Mouse (Mus musculus) kidney, adult 9 months (tissue): Measurements from ENCODE around the gene Ankrd13d.

Experiments used
- DNase-seq: peaks from one replicate; pipeline ENCODE4 v3.0.0; 2022

Gene Ankrd13d

DNA sequence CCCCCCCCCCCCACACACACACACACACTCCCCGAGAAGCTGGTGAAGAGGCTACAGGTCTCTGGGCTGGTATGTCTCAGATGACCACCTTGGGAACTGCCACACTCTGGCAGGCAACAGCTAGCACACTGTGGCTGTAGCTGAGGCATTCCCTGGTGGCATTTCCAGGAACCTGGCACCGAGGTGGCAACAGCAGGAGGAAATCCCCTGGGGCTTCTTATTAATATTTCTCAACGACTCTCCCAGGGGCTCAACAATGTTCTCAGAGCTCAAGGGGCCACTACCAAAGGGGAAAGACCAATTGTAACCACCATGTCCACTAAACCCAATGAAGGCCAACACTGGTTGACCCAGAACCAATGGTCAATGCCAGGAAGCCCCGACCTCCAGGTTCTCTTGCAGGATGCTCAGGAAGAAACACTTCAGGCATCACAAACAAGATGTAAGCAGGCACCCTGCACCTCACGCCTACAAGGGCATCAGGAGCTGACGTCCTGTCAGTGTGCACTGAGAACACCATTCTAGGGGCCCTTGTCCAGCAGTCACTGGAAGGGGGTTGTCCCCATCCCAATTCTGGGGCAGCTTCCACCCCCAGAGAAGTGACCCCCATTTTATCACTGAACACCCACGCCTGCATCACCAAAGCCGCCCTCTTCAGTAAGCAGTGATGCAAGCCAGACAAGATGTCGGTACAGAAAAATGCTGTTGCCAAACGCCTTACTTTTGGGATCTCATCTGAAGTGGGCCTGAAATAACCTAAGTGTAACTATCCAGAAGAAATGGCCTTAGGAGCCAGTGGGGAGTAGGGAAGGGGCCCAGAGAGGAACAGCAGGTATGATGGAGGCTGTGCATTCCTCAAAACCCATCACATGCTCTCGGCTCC, 18.2 kb upstream of the Ankrd13d start:
- no peak for DNase-seq

DNA sequence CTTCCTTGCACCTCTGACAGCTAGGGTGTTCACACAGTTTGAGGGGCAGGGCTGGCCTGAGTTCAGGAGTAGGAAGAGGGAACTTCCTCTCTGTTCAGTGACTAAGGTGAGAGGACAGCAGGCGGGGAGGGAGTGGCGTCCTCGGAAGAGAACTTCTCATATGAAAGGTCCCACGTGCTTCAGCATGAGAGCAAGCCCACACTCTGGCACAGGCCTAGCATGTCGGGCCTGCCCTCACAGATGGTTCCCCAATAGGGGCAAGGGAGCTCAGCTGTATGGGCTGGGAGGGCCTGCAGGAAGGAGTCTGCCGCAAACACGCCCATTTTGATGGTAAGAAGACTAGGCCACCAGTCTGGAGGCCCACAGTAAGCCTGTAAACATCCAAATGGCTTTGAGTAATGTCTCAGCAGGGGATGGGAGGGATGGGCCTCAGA, 17.4 kb upstream of the Ankrd13d start:
- DNase-seq: peak; percentile 37

DNA sequence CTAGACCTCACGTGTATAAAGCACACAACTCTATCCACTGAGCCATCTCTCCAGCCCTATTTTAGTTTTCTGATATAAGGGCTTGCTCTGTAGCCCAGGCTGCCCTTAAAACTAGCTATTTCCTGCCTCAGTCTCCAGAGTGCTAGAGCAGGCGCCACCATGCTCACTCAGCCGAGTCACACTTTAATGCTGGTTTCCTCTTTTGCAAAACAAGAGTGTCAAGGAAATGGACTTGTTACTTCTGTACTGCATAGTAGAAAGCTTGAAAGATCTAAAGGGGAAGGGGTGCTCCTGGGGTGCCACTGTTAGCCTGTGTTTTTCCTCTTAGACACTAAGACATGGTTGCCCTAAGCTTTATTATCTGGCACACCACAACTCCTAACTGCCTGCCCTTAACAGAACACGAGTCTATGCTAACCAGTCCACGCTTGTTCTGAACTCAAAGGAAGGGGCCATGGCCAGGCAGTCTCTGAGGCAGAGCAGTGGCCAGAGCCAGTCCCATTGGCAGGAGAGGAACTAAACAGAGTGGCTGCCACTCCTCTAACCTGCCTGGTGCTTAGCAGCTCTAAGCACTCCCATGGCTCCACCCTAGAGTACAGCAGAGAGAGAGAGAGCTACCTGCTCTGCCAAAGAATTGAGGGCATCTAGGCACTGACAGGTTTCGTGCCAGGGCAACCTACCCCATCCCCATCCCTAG, 16.8 kb upstream of the Ankrd13d start:
- DNase-seq: no peak

DNA sequence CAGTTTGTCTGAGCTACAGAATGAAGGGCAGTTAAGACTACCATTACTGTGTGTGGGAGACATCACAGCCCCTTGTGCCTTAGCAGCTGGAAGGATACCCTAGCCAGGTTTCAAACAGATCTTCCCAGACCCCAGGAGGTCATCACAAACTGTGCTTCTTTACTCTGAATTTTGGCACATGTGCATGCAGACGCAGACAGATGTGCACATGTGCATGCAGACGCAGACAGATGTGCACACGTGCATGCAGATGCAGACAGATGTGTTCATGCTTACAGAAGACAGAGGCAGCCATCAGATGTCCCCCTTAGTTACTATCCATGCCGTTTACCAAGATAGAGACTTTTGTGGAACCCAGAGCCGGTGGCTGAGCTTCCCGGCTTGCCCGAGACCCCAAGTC, 16.2 kb upstream of the Ankrd13d start:
- DNase-seq: no peak

DNA sequence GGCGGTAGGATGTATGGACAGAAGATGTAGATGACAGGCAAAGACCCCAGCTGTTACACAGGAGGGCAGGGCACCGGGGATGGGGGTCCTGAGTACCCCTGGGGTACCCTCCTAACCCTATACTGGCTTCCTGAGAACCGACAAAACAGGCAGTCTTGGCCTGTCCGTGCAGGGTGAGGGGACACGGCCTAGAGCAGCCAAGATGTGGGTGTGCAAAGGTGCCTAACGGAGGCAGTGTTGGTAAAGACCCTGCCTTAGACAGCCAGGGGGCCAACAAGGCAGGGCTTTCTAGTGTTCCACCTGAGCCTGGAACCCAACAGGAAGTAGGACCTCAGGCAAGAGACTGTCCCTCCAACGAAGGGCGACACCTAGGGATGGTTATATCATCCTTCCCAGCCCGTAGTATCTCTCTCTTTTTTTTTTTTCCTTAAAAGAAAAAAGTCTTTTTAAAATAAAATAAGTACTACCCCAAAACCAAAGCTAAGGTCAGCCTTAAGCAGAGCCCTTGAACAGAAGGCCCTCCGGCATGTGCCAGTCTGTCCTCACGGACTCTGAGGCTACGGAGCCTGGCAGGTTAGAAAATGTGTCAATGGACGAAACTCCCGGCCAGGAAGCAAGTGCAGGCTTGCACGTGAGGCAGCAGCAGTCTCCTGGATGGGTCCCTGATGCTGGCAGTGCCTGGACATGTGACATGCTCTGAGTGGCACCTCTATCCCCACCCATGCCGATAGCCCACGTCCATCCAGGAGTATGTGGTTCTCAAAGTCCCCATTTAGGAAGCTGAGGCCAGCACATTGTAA, 15.6 kb upstream of the Ankrd13d start:
- no peak for DNase-seq

DNA sequence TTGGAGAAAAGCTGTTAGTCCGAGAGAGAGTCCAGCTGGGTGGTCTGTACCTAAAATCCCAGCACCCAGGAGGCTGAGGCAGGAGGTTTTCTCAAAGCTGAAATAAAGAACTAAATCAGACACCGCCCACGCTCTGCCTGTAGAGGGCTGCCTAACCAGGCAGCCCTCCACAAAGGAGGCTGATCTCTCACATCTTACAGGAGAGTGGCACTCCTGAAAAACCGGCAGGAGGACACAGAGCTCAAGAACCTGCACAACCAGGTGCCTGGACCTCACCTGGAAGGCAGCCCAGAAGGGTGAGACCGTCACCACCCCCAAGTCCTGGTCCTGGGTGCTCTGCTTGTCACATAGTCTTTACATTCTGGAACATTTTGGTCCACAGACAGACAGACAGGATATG, 14.9 kb upstream of the Ankrd13d start:
- no peak for DNase-seq

DNA sequence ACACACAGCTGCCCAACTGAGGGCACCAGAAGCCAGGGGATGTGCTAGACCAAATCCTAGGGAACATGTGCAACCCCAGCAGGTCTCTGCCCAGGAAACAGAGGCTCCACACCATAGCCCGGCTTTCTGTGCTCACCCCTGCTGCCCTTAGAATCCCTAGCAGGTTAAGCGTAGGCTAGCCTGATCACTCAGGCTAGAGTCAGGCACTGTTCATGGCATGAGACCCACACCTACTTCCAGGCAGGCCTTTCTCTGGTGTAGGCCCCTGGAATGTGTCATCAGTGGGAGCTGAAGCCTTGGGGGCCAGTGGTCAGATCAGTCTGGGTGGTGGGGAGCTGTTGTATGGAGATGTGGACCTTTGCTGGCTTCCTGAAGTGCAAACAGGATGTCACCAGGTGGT, 13.7 kb upstream of the Ankrd13d start:
- no peak for DNase-seq

DNA sequence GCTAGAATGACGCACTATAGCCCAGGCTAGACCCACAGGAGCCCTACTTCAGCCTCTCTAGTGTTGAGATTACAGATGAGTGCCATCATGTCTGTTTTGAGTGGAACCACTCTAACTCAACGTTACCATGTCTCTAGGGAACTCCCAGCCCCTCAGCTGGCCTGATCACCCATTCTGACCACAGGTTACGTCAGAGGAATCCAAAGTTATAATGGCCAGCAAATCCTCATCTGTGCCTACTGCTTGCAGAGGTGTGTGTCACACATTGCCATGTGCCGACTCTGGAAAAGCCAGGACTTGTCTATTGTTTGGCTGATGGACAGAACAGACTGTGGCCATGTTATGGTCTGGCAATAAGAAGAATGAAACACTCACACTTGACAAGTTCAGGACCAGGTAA, 12.5 kb upstream of the Ankrd13d start:
- no peak for DNase-seq

DNA sequence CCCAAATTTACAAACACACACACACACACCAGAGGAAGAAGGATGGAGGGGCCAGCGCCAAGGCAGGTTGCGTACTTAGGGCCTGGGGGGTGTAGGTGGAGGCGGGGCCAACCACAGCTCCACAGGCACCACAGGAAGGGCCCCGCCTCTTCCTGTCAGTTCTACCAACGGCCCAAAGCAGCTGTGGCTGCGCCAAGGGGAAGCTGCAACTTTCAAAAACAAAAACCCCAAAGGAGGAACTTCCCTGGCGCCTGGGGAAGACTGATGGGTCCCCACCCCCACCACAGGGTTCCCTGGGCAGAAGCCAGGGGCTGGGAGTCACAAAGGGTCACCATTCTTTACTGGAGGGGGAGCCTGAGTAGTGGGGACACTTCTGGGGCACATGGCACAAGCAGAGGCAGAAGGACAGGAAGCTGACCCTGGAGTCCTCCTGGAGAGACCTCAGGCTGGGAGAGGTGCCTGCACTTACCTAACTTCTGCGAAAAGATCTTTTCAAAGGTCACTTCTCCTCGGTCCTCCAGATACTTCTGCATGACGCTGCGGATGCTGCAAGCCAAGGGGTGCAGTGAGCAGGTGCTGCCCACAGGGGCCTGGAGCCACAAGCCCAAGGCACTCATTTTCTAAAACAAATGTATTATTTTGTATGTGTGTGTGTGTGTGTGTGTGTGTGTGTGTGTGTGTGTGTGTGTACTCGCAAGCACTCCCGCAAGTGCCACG, 11.6 kb upstream of the Ankrd13d start:
- DNase-seq: peak; percentile 76

DNA sequence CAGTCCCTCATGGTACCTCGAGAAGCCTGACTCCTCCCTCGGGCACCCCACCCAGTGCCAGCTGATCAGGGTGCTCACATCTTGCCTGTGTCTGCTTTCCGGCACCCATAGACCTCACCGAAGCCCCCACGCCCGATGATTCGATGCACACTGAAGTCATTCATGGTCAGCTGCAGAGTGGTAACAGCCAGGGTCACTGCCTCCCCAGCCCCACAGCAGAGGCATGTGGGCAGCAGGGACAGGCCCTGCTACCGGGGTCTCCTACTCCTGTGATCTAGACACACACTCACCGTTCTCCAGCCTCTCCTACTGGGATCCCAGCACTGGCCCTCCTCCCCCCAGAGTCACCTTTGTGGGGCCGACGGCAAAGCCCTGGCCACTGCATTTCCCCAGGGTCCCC, 8.2 kb upstream of the Ankrd13d start:
- DNase-seq: no peak

DNA sequence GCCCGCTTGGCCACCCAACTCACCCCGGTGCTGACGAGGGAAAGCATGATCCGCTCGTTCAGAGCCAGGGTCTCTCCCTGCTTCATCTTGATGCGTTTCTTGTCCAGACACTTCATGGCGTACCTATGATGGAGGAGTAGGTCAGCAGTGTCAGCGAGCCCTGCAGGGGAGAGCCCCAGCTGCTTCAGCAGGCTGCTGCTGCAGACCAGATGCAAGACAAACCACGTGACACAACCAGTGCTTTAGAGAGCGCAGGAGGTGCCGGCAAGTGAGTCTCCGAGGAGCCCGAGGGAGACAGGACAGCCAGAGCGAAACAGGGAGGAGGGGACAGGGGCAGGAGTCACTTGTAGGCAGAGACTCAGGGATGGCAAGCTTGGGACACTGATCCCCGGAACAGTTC, 7.8 kb upstream of the Ankrd13d start:
- no peak for DNase-seq

DNA sequence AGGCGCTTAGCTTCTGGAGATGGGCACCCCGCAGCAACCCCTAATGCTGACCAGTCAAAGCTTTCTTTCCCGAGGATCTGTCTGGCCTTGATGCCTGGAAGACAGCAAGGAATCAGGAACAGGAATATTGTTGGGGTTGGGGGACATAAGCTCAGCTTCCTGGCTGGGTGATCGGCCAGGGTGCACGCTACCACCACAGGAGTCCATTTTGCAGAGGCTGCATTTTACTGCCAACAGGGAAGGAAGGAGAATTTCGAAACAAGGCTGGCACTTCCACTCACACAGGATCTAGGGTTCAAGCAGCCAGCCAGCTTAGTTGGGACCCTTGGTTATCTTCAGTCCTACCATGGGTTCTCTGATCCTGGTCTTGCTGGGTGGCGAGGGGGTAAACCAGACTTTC, 716 bp upstream of the Ankrd13d start:
- no peak for DNase-seq

DNA sequence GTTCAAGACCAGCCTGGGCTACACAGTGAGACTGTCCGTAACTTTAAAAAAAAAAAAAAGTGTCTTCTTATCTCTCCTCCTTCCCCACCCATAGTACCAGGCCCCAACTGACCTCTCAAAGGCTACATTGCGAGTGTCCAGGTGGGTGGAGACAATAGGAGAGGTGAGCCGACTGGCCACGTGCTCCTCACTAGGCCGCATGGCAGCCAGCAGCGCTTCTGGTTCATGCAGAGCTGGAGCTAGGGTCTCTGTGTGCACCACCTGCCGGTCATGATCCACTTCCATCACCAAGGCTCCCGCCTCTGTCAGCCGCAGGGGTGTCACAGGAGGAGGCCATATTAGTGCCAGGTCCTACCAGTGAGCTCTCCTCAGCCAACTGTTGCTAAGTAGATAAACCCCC, 2.5 kb downstream of the Ankrd13d start:
- no peak for DNase-seq

DNA sequence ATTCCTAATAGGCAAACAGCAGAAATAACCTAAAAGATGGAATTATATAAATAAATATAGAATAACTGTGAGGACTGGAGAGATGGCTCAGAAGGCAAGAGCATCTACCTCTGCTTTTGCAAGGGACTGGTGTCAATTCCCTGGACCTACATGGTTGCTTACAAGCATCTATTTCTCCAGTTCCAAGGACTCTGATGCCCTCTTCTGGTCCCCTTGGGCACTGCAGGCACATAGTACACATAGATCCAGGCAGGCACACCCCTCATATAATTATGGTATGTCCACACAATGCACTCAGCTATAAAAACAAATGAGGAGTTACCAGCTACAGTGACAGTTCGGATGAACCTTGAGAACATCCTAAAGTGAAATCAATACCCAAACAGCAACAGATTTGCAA, 3.5 kb downstream of the Ankrd13d start:
- no peak for DNase-seq

DNA sequence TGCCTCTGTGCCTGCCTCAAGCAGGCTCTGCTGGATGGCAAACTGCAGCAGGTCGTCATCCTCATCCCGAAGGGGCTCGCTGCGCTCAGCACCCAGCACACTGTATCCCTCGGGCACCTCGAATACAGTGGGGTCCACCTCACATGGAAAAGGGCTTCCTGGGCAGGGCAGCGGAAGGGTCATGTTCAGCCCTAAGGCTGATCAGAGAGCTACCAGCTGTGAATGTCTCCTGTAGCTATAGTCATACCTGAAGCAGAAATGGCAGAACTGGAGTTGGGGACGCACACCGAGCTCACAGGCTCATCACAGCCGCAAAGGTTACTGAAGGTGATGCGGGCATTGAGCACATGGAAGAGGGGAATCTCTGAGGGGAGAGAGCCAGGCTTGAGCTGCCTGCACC, 12.0 kb downstream of the Ankrd13d start:
- DNase-seq: no peak

DNA sequence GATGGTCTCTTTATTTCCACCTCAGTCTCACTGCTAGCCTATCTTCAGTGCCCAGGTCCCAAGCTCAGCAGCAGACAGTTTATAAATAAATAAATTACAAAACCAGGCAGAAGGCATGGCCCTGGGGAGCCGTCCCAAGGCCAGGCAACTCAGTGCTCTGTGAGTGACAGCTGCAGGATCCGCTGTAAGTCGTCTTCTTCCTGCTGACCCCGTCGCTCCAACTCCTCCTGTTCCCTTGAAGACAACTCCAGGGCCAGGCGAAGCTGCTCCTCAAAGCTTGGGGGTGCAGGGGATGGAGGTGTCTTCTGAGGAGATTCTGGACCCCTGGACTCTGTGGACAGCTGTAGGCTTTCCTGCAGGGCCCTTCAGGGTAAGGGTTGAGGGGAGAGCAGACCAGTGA, 12.8 kb downstream of the Ankrd13d start:
- no peak for DNase-seq

DNA sequence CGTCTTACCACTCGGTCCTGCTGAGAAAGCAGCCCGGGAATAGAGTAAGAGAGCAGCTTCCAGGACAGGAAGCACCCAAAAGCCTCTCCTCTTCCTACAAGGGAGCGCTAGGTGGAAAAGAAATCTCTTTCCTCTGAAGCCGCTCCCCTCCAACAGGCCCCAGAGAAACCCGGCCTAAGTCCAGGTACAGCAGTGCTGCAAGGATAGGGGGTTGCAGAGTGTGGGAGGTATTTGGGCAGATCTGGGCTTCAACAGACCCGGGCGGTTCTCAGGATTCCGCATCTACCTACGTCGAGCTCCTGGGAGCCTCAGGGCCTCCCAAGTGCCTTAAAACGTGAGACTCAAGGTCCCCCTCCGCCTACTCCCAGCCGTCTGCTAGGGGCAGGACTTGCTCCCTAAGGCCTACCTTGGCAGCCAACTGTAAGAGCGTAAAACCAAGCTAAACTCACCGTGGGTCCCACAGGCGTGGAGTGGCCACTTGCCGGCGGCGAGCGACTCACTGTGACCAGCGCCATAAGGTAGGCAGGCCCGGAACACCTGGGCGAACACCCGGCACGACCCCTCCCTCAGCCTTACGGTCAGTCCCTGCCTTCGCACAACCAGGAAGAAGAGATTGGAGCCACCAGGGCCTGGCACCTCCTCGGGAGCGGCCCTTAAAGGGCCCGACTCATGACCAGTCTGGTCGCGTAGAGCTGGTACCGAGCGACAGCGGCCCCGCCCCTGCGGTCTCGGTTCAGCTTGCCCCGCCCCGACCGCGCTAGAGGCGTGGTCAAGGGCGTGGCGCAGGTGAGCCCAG, 14.2 kb downstream of the Ankrd13d start, which contains the start of gene Ssh3:
Ssh3 (minus strand) TSS at position 615 of the 796 bp plus-strand sequence.
- DNase-seq: peak; percentile 93

DNA sequence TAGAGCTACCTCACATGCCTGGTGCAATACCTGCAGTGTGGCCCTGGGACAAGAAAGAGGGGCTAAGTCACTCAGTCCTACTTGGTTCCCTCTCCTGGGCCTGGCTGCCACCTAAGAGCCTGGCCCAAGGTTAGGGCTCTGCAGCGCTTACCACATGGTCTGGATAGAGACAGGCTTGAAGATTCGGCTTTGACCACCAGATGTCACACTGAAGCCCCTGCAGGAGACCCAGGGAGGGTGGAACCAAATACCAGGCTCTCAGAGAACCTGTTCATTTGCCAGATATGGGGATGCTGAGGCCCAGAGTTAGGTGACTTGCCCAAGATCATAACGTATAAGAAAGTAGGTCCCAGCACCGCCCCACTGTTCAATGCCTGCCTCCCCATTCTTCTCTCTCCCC, 17.0 kb downstream of the Ankrd13d start:
- no peak for DNase-seq

DNA sequence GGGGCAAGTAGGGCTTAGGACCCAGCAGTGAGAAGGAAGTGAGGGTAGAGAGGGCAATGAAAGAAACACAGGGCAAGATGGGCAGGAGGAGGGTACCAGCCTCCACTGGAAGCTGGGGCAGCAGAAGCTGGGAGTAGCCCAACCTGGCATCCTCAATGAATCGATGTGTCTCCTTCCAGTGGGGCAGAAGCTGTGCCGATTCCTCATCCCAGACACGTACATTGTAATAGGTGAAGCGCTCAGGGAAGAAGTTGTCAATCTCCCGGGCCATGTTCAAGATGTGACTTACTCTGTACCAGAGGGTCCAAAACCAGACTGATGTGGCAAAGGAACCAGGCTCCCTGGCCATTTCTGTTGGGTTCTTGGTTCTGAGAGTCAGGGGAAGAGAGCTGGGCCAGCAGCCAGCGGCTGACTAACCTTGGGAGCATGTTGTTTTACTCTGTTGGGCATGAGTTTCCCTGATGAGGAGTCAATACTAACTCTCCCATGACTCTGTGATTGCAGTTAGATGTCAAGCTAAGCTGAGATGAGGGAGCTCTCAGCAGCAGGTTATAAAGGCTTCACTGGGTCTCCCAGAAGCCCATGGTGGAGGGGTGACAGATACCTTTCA, 18.7 kb downstream of the Ankrd13d start:
- DNase-seq: no peak

DNA sequence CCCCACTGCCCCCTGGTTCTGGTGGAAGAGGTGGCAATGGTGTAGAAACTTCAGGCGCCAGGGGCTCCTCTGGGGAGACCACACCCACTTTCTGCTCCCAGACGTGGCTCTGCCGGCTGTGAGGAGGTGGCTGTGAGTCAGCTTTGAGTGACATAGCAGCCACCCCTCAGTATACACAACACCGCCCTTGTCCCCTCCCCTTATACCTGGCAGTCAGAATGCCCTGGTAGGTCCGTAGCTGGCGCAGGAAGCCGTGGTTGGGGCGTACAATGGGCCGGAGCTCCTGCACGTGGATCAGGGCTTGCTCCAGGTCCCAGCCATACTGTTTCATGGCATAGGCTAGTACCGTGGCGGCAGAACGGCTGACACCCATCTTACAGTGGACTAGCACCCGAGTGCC, 19.2 kb downstream of the Ankrd13d start:
- no peak for DNase-seq

DNA sequence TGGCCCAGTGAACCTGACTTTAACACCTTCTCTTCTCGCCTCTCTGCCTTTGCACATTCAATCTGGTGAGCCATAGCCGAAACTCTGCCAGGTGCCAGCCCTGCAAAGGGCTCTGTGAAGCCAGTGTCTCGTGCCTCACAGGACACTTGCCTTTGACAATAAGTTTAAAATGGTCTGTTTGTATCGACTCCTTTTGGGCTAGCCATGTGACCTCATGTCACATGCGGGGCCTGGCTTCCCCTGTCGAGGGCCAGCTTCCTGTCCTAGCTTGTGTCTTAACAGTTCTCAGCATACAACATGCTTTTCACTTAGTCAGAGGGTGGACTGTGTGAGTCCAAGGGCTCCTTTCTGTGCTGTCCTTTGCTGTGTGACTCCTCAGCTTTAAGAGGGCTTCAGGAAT, 20.2 kb downstream of the Ankrd13d start:
- no peak for DNase-seq
